Mouse (Mus musculus): ENCODE data around the gene Hemk1. TPM values are rescaled to one million over a fixed set of nuclear protein-coding genes. Genes with fewer than 3 reads are reported as not detected.
A peak's percentile ranks its signal among the peaks of the same experiment; 100 is the strongest.

The Hemk1 gene
- polyA plus RNA-seq, 1 experiment: 9.8 TPM

DNA sequence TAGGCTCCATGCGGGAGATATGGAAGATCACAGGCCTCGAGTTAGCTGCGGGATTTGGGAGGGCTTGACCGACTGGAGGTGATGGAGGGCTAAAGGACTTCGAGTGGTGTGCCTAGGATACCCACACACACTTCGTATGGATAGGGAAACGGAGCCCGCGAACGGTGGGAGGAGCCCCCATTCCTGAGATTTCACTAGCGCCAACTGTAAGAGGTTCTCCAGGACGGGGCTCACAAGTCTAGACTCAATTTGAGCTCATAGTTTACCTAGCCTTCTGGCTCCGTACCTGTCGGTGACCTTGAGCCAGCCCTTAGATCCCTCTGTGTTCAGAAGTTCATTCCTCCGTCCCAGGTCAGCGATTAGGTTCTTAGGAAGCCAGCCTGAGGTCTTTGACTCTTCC lies 41.1 kb downstream of the Hemk1 start:
- peak overlapping the region; percentile 78 for H3K27ac ChIP-seq (ENCODE audit: insufficient read depth, low read depth, low read length)
- no peaks in the 10 kb centered on the region for H3K27me3 ChIP-seq (ENCODE audit: control insufficient read depth, insufficient read depth, low read length)
- H3K4me3 ChIP-seq (ENCODE audit: low read depth, low read length): peak overlapping the region; percentile 72
- TF ChIP-seq POLR2A (IDR thresholded peaks at IDR 0.05; ENCODE audit: low read depth, low read length) (no peak), CTCF (IDR thresholded peaks at IDR 0.05; ENCODE audit: extremely low read depth, insufficient read length, insufficient replicate concordance, low read depth, low read length) (no peak)
- WGBS: 2% methylated on average over 16 of the region's 16 CpGs
- peaks cover 21% of the 10 kb centered on the region for H3K36me3 ChIP-seq (ENCODE audit: control insufficient read depth, insufficient read depth, low read length)
- peaks cover 18% of the 10 kb centered on the region; the same call in 1 of the 2 replicates for H3K4me1 ChIP-seq (ENCODE audit: control insufficient read depth, insufficient read depth, insufficient read length, low read length)

DNA sequence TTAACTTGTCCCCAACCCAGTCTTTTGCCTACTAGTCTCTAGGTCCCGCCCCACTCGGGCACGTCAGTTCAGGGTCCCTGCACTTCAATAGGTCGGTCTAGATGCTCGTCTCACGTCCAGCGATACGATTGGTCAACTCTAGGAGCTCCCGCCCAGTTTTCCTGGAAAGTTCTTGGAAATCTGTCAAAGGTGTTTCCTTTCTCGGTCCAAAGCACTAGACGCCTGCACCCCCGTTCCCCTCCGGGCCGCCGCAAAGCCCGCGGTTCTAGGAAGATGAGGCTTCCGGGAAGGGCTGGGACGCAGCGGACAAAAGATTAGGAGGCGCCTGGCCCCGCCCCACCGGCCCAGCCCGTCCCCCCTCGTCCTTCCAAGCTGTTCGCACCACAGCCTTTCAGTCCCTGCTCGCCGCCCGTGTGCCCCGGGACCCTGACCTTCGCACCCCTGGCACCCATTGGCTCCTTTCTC lies 41.6 kb downstream of the Hemk1 start:
- peaks cover 16% of the 10 kb centered on the region for H3K36me3 ChIP-seq (ENCODE audit: control insufficient read depth, insufficient read depth, low read length)
- H3K27me3 ChIP-seq (ENCODE audit: control insufficient read depth, insufficient read depth, low read length): no peaks in the 10 kb centered on the region
- peak overlapping the region; percentile 72 for H3K4me3 ChIP-seq (ENCODE audit: low read depth, low read length)
- peaks cover 18% of the 10 kb centered on the region; the same call in 1 of the 2 replicates for H3K4me1 ChIP-seq (ENCODE audit: control insufficient read depth, insufficient read depth, insufficient read length, low read length)
- peak; percentile 24; the same call in 1 of the 2 replicates for TF ChIP-seq POLR2A (IDR thresholded peaks at IDR 0.05; ENCODE audit: low read depth, low read length)
- peak; percentile 10; the same call in 1 of the 2 replicates for TF ChIP-seq CTCF (IDR thresholded peaks at IDR 0.05; ENCODE audit: extremely low read depth, insufficient read length, insufficient replicate concordance, low read depth, low read length)
- H3K27ac ChIP-seq (ENCODE audit: insufficient read depth, low read depth, low read length): peak overlapping the region; percentile 86
- under 1% methylated on average over 31 of the region's 31 CpGs for WGBS

DNA sequence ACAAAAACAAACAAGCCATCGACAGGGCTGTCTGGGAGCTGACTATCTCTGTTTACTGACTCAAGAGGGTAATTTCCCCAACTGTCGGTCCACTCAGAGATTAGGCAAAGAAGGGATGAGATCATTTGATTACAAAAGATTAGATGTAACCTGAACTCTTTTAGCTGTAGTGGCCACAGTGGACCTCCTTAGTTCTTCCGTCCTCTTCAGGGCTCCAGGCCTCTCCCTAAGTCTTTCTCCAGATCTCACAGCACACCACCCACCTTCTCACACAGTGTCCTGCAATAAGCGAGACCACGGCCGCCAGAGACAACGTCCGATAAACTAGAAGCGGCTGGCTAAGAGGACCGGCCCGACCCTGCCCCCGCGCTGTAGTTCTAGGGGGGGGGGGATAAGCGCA lies 42.1 kb downstream of the Hemk1 start:
- peak overlapping the region; percentile 72 for H3K4me3 ChIP-seq (ENCODE audit: low read depth, low read length)
- H3K4me1 ChIP-seq (ENCODE audit: control insufficient read depth, insufficient read depth, insufficient read length, low read length): peaks cover 18% of the 10 kb centered on the region; the same call in 1 of the 2 replicates
- H3K36me3 ChIP-seq (ENCODE audit: control insufficient read depth, insufficient read depth, low read length): peaks cover 11% of the 10 kb centered on the region
- H3K27ac ChIP-seq (ENCODE audit: insufficient read depth, low read depth, low read length): peak overlapping the region; percentile 86
- no peaks in the 10 kb centered on the region for H3K27me3 ChIP-seq (ENCODE audit: control insufficient read depth, insufficient read depth, low read length)
- TF ChIP-seq POLR2A (IDR thresholded peaks at IDR 0.05; ENCODE audit: low read depth, low read length) (no peak; the same call in 1 of the 2 replicates), CTCF (IDR thresholded peaks at IDR 0.05; ENCODE audit: extremely low read depth, insufficient read length, insufficient replicate concordance, low read depth, low read length) (no peak)
- WGBS: 0% methylated on average over 14 of the region's 14 CpGs

DNA sequence AAGGTAGTCTGAATTCAATTTTAAA lies 42.3 kb downstream of the Hemk1 start, which contains the start of gene Cish:
Gene Cish (plus strand): TSS at position 11 of the 25 bp plus-strand sequence.
- H3K27me3 ChIP-seq (ENCODE audit: control insufficient read depth, insufficient read depth, low read length): no peaks in the 10 kb centered on the region
- peak within 1 kb of the TSS; percentile 72 for H3K4me3 ChIP-seq (ENCODE audit: low read depth, low read length)
- TF ChIP-seq POLR2A (IDR thresholded peaks at IDR 0.05; ENCODE audit: low read depth, low read length) (no peak), CTCF (IDR thresholded peaks at IDR 0.05; ENCODE audit: extremely low read depth, insufficient read length, insufficient replicate concordance, low read depth, low read length) (no peak)
- peaks cover 9% of the 10 kb centered on the region for H3K36me3 ChIP-seq (ENCODE audit: control insufficient read depth, insufficient read depth, low read length)
- H3K27ac ChIP-seq (ENCODE audit: insufficient read depth, low read depth, low read length): peak within 1 kb of the TSS; percentile 86
- peaks cover 18% of the 10 kb centered on the region; the same call in 1 of the 2 replicates for H3K4me1 ChIP-seq (ENCODE audit: control insufficient read depth, insufficient read depth, insufficient read length, low read length)

DNA sequence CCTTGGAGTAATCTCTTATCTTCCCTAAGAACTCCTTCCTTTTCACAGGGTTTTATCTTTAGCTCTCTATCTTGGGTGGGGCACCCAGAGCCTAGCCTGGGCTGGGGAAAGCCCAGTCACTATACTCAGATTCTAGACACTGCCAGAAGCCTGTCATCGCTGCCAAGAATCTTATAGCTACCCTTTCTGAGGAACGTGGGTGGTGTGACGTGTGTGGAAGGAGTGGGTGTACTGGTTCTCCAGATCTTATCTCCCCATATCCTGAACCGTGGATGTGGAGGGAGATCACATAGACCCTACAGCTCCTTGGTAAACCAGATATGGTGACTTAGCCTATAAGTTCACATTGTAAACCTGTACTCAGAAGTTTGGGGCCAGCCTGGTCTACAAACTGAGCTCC lies 42.5 kb downstream of the Hemk1 start:
- Histone ChIP-seq H3K36me3 (ENCODE audit: control insufficient read depth, insufficient read depth, low read length) (peaks cover 7% of the 10 kb centered on the region), H3K27ac (ENCODE audit: insufficient read depth, low read depth, low read length) (peak overlapping the region; percentile 86), H3K4me1 (ENCODE audit: control insufficient read depth, insufficient read depth, insufficient read length, low read length) (peaks cover 18% of the 10 kb centered on the region; the same call in 1 of the 2 replicates), H3K27me3 (ENCODE audit: control insufficient read depth, insufficient read depth, low read length) (no peaks in the 10 kb centered on the region), H3K4me3 (ENCODE audit: low read depth, low read length) (no peak overlapping the region)
- TF ChIP-seq POLR2A (IDR thresholded peaks at IDR 0.05; ENCODE audit: low read depth, low read length) (no peak), CTCF (IDR thresholded peaks at IDR 0.05; ENCODE audit: extremely low read depth, insufficient read length, insufficient replicate concordance, low read depth, low read length) (no peak)
- 7% methylated on average over 4 of the region's 4 CpGs for WGBS

DNA sequence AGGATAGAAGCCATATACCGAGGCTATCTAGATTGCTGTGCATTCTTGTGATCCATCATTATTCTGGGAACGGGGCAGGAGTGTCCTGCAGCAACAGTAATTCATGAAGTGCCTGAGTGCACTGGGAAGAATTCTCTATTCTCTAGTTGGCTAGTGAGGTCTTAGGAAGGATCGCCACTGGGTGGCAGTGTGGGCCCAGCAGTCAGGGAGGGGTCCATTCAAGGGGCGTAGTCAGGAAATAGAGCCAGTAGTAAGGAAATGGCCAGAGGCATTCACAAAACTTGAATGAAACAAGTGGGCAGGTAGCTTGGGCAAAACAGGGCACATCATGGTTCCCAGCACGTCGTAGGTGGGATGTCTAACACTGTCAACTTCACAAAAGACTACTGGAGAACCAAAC lies 43.9 kb downstream of the Hemk1 start:
- no peaks in the 10 kb centered on the region for H3K27me3 ChIP-seq (ENCODE audit: control insufficient read depth, insufficient read depth, low read length)
- H3K36me3 ChIP-seq (ENCODE audit: control insufficient read depth, insufficient read depth, low read length): no peaks in the 10 kb centered on the region
- H3K4me3 ChIP-seq (ENCODE audit: low read depth, low read length): no peak overlapping the region
- 3% methylated on average over 6 of the region's 6 CpGs for WGBS
- no peak for TF ChIP-seq POLR2A (IDR thresholded peaks at IDR 0.05; ENCODE audit: low read depth, low read length)
- peak; percentile 98; the same call in 1 of the 2 replicates for TF ChIP-seq CTCF (IDR thresholded peaks at IDR 0.05; ENCODE audit: extremely low read depth, insufficient read length, insufficient replicate concordance, low read depth, low read length)
- H3K27ac ChIP-seq (ENCODE audit: insufficient read depth, low read depth, low read length): no peak overlapping the region
- peaks cover 21% of the 10 kb centered on the region; the same call in 1 of the 2 replicates for H3K4me1 ChIP-seq (ENCODE audit: control insufficient read depth, insufficient read depth, insufficient read length, low read length)

DNA sequence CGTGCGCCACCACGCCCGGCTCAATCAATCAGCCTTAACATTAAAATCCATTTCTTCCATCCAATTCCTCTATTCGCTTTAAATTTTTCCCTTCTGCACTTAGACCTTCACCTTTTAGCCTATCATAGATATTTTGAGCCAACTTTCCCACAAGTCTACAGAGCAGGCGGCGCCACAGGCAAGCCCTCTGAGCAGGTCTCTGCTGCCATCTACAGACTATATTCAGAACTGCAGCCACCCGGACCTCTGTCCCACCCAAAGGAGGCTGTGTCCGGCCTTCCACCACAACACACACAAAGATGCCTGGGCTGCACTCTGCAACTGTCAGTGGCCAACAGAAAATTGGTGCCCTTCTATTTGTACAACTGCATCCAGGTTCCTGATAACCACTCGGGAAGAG lies 47.3 kb downstream of the Hemk1 start:
- H3K27ac ChIP-seq (ENCODE audit: insufficient read depth, low read depth, low read length): no peak overlapping the region
- H3K27me3 ChIP-seq (ENCODE audit: control insufficient read depth, insufficient read depth, low read length): no peaks in the 10 kb centered on the region
- H3K36me3 ChIP-seq (ENCODE audit: control insufficient read depth, insufficient read depth, low read length): peaks cover 4% of the 10 kb centered on the region; the same call in 1 of the 2 replicates
- peaks cover 11% of the 10 kb centered on the region; the same call in 1 of the 2 replicates for H3K4me1 ChIP-seq (ENCODE audit: control insufficient read depth, insufficient read depth, insufficient read length, low read length)
- 26% methylated on average over 10 of the region's 10 CpGs for WGBS
- H3K4me3 ChIP-seq (ENCODE audit: low read depth, low read length): no peak overlapping the region
- TF ChIP-seq CTCF (IDR thresholded peaks at IDR 0.05; ENCODE audit: extremely low read depth, insufficient read length, insufficient replicate concordance, low read depth, low read length): peak; percentile 98
- TF ChIP-seq POLR2A (IDR thresholded peaks at IDR 0.05; ENCODE audit: low read depth, low read length): no peak
